Mouse (Mus musculus) embryonic fibroblast, embryonic 13.5 days (primary cell): ENCODE data around the gene Arid5b.

Experiments used
- CTCF ChIP-seq: IDR thresholded peaks from 2 replicates; pipeline ENCODE4 v1.5.1; 2011; ENCODE audit warnings: mild to moderate bottlenecking, control low read depth, low read length, moderate library complexity, borderline replicate concordance; ENCODE audit not compliant: insufficient read depth
- POLR2A ChIP-seq: IDR thresholded peaks from 2 replicates; pipeline ENCODE4 v1.6.1; 2011; ENCODE audit warnings: low read depth, mild to moderate bottlenecking, control low read depth, low read length, moderate library complexity

DNA sequence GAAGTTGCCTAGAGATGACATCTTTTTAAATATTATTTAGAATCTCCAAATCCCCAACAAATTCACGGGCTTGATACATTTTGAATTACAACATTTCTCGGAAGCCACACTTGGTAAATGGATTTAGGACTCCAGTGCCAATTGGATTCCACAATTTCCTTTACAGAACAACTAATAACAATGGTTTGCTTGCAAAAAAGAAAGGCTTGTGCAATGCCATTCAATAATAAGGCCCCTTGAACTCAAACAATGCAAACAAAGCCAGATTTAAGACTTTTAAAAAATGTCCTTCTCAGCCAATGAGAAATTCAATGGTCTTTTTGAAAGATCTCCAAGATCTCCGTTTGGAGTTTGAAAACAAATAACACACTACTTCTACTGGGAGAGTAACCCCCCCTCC lies 185.0 kb downstream of the Arid5b start:
- TF ChIP-seq CTCF, result no peak
- TF ChIP-seq POLR2A, result no peak
